Mouse (Mus musculus) fat pad, adult 2 months (tissue): ENCODE data around the gene Pkn2.

ENCODE experiments used
- DNase-seq: peaks from one replicate; pipeline ENCODE4 v3.0.0-alpha.2; 2011; ENCODE audit warnings: low read depth, low spot score; ENCODE audit errors: extremely low read depth

Gene Pkn2

DNA sequence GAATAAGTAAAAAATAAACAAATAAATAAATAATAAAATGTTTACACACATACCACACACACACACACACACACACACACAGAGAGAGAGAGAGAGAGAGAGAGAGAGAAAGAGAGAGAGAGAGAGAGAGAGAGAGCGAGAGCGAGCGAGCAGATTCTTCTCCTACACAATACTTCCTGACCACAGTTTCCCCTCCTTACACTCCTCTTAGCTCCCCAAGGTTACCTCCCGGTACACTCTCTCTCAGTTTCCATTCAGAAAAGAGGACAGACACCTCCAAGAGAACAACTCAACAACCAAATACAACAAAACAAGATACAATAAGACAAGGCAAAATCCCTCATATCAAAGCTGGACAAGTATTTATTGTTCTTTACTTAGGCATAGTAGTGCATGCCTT lies 47.8 kb downstream of the Pkn2 start:
- no peak for DNase-seq

- no peak for DNase-seq
These were observed 48.9 kb downstream of the Pkn2 start for GRCm38 (mm10) chr3:142832910-142833309.

- DNase-seq, result peak; percentile 18
These were observed 55.2 kb downstream of the Pkn2 start for GRCm38 (mm10) chr3:142826449-142827146.

- DNase-seq, result no peak
These were observed 58.2 kb downstream of the Pkn2 start for GRCm38 (mm10) chr3:142823606-142824005.

GRCm38 (mm10) chr3:142817506-142817905 lies 64.3 kb downstream of the Pkn2 start:
- DNase-seq, result no peak

- DNase-seq, result no peak
These were observed 70.2 kb downstream of the Pkn2 start for GRCm38 (mm10) chr3:142811582-142811981.

- no peak for DNase-seq
These were observed 86.2 kb downstream of the Pkn2 start for GRCm38 (mm10) chr3:142795587-142795986.

- DNase-seq, result no peak
These were observed 95.3 kb downstream of the Pkn2 start for GRCm38 (mm10) chr3:142786423-142787072.

- no peak for DNase-seq
These were observed 104.6 kb downstream of the Pkn2 start for GRCm38 (mm10) chr3:142777227-142777626.

DNA sequence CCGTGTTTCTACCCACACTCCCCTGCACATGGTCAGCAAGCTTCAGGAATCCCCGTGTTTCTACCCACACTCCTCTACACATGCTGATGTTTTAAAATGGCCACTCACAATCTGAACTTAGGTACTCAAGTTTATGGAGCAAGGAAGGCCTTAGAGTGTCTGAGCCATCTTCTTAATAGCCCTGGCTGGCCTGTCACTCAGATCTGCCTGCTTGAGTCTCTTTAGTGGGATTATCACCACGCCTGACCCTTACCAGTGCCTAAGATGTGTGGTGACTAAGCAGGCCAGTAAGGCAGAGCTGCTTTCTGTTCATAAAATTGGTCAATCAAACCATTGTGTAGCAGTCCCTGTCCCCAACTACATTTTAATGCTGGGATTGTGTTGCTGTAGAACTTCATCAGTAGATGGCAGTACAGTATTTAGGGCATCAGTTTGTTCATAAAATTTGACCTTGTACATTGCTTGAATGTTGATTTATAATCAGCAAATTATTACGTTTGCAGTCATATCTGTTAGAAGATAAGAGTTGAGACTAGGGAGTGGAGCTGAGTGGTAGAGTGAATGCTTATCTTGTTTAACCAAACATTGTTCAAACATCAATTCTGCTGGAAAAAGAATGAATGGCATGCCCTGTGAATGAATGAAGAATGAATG lies 108.1 kb downstream of the Pkn2 start:
- no peak for DNase-seq

DNA sequence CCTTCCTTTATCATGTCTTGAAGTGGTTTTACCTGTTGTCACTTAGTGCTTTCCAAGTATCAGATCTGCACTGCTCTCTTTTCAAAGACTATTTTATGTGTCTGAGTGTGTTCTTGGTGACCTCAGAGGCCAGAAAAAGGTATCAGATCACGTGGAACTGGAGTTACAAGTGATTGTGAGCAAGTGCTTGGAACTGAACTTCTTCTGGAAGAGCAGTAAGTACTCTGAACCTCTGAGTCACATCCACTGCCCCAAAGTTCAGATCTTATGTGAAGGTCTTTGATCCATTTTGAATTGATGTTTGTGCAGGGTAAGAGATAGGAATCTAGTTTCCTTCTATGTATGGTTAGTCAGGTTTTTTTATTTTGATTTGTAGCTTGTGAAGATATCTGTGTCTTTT lies 111.3 kb downstream of the Pkn2 start:
- no peak for DNase-seq

GRCm38 (mm10) chr3:142768498-142768897 lies 113.3 kb downstream of the Pkn2 start:
- no peak for DNase-seq

DNA sequence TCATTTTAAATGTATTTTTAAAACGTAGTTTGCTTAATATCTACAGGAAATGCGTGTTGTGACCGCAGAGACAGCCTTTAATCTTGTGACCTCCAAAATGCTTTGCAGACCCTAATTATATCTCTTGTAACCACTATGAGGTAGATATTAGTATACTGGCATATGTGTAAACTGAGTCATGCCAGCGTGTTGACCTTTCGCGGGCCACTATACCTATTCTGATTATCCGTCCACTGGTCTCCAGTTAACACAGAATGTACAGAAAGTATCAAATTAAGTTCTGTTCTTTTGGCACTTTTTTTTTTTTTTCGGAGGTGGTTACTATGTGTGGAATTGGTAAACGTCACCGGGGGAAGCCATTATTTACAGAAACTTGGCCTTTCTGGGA lies 116.0 kb downstream of the Pkn2 start:
- DNase-seq, result no peak

GRCm38 (mm10) chr3:142764995-142765777 lies 116.6 kb downstream of the Pkn2 start, which contains the start of gene Gtf2b:
Gene Gtf2b (plus strand): TSS chr3:142765045.
- no peak for DNase-seq

- no peak for DNase-seq
These were observed 121.4 kb downstream of the Pkn2 start for GRCm38 (mm10) chr3:142760356-142760755.

GRCm38 (mm10) chr3:142758593-142758992 lies 123.2 kb downstream of the Pkn2 start:
- DNase-seq, result no peak

GRCm38 (mm10) chr3:142757841-142758240 lies 124.0 kb downstream of the Pkn2 start:
- DNase-seq, result no peak

DNA sequence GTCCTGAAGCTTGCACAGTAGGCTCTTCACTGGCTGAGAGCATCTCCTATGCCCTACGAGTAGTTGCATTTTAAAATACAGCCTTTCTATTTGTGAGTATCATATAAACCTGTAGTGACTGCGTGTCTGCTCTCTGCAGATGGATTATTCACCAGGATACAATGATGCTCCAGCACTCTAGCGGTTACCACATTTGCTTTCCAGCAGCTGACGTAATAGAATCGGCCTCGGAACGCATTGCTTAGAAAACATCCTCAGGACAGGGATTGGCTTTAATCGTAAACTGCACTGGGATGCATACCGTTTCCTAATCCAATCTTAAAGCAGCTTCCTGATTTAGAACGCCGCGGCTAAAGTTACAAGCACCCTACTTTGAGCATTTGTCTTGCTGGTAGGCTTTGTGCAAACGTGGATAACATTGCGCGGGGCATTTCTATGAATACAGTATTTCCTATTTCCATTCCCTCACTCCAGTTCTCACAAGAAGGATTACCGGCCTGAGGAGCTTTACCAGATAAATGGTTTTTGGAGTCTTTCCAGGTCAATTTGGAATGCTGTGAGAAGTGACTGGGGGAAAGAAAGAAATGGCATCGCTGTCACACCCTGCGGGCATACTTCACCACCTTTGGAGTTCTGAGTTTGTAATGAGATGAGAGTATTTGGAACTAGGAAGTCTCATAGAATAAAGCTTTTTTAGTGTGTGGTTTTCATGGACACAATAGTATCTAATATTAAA lies 126.5 kb downstream of the Pkn2 start:
- DNase-seq, result no peak

GRCm38 (mm10) chr3:142749131-142749530 lies 132.7 kb downstream of the Pkn2 start:
- DNase-seq, result no peak

DNA sequence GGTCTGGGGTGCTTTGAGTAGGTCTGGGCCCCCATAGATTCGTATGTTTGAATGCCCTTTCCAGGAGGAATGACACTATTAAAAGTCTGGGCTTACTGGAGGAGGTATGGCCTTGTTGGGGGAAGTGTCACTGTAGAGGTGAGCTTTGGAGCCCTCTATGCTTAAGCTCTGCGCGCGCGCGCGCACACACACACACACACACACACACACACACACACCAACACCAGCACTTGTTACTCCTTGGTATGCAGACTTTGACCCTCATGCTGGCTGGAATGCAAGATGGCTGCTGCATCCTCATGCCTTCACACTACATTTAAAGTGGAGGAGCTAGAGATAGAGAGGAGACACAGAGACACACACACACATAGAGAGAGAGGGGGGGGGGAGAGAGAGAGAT lies 134.1 kb downstream of the Pkn2 start:
- DNase-seq, result no peak

DNA sequence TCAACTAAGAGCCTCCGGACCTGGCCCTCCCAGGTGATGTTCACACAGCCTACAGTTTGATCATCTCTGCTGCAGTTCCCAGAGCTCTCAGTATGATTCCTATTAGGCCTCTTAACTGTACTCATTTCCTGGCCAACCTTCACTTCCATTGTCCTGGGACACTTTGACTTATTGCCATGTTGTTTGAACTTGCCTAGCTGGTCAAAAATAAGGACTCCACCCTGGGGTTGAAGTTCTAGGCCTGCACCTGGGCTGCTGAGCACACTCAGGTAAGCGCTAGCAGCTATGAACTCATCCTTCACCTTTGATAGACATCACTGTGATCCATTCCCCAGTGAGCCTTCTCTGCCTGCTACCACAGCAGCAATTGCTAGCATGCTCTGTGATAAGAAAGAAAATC lies 136.7 kb downstream of the Pkn2 start:
- no peak for DNase-seq
